18 mouse cellular contexts compared by ENCODE assay signal in genomic region chr5:20512377-20513126, GRCm38 (mm10).
DNase-seq lines count a peak whose midpoint lies in the region; ATAC-seq and TF ChIP-seq lines count a peak whose summit lies in the region.
"Had no signal": no experiment of that assay in that cellular context is flagged by ENCODE, and none has a peak within 500 bp of the region (broad histone marks: within the 10 kb centered on the region; RNA-seq: fewer than 3 reads in every experiment).

No protein-coding gene starts in this region.

- TF ChIP-seq CTCF in lung, postnatal 0 days (IDR thresholded peaks at IDR 0.05): no peak
- TF ChIP-seq CTCF in intestine, postnatal 0 days (IDR thresholded peaks at IDR 0.05; ENCODE audit: low read depth): no peak
- no peak for TF ChIP-seq CTCF in midbrain, postnatal 0 days (IDR thresholded peaks at IDR 0.05)

- DNase-seq in embryo, embryonic 11 days: peak; percentile 43
- DNase-seq in embryo, embryonic 9.5 days (ENCODE audit: extremely low spot score): no peak
- no peak for DNase-seq in lung, postnatal 0 days (ENCODE audit: low spot score)
- no peak for DNase-seq in lung, postnatal 14 days
- DNase-seq in kidney, postnatal 14 days: no peak
- no peak for DNase-seq in midbrain, postnatal 0 days (ENCODE audit: low spot score)
- DNase-seq: cerebellum, postnatal 14 days; gastrocnemius, postnatal 14 days; heart, postnatal 36 days; layer of hippocampus, postnatal 36 days; lung, adult 2 months; right cerebral cortex, postnatal 25 days had no signal

- H3K4me1 ChIP-seq in lung, postnatal 0 days (ENCODE audit: insufficient read depth, low read depth, low read length): no peaks in the 10 kb centered on the region
- no peaks in the 10 kb centered on the region for H3K4me1 ChIP-seq in intestine, postnatal 0 days (replicated peaks; ENCODE audit: control insufficient read depth, insufficient read depth, low read length)
- no peaks in the 10 kb centered on the region for H3K4me1 ChIP-seq in neural tube, embryonic 15.5 days
- H3K4me1 ChIP-seq in midbrain, postnatal 0 days (ENCODE audit: insufficient read depth, low read length): no peaks in the 10 kb centered on the region
- H3K4me1 ChIP-seq: forebrain, embryonic 10.5 days; kidney, embryonic 15.5 days; midbrain, embryonic 12.5 days had no signal

- WGBS in lung, postnatal 0 days: 11% methylated on average over 16 of the region's 16 CpGs
- WGBS in intestine, postnatal 0 days: 5% methylated on average over 16 of the region's 16 CpGs
- 36% methylated on average over 16 of the region's 16 CpGs for WGBS in neural tube, embryonic 15.5 days
- 76% methylated on average over 16 of the region's 16 CpGs for WGBS in midbrain, postnatal 0 days

- no peak for ATAC-seq in lung, postnatal 0 days
- no peak for ATAC-seq in intestine, postnatal 0 days
- 0 out of 2 replicates have a peak, but pooled peaks have one; percentile 41 for ATAC-seq in neural tube, embryonic 15.5 days (ENCODE audit: low FRiP score)
- ATAC-seq in midbrain, postnatal 0 days (ENCODE audit: low FRiP score): no peak

- no peak for TF ChIP-seq EP300 in lung, postnatal 0 days (IDR thresholded peaks at IDR 0.05)

- H3K4me2 ChIP-seq in lung, postnatal 0 days (replicated peaks; ENCODE audit: low read depth, low read length): 0 out of 2 replicates have a peak overlapping the region, but pooled peaks have one; percentile 11
- 0 out of 2 replicates have a peak overlapping the region, but pooled peaks have one; percentile 17 for H3K4me2 ChIP-seq in intestine, postnatal 0 days (replicated peaks; ENCODE audit: low read depth)
- no peak overlapping the region for H3K4me2 ChIP-seq in neural tube, embryonic 15.5 days
- H3K4me2 ChIP-seq in midbrain, postnatal 0 days (ENCODE audit: low read depth, low read length, poor library complexity, severe bottlenecking): no peak overlapping the region
- H3K4me2 ChIP-seq: kidney, embryonic 15.5 days; liver, embryonic 11.5 days; midbrain, embryonic 12.5 days had no signal

- H3K4me3 ChIP-seq in lung, postnatal 0 days (ENCODE audit: low read depth, low read length): no peak overlapping the region
- H3K4me3 ChIP-seq in intestine, postnatal 0 days (ENCODE audit: low read depth, low read length): no peak overlapping the region
- no peak overlapping the region for H3K4me3 ChIP-seq in neural tube, embryonic 15.5 days (replicated peaks)
- no peak overlapping the region for H3K4me3 ChIP-seq in midbrain, postnatal 0 days (ENCODE audit: low read depth, low read length)
- H3K4me3 ChIP-seq: forebrain, embryonic 10.5 days; kidney, embryonic 15.5 days; midbrain, embryonic 12.5 days had no signal

- H3K36me3 ChIP-seq in lung, postnatal 0 days (ENCODE audit: insufficient read depth, low read length): no peaks in the 10 kb centered on the region
- no peaks in the 10 kb centered on the region for H3K36me3 ChIP-seq in intestine, postnatal 0 days (ENCODE audit: control insufficient read depth, insufficient read depth)
- H3K36me3 ChIP-seq in neural tube, embryonic 15.5 days: no peaks in the 10 kb centered on the region
- no peaks in the 10 kb centered on the region for H3K36me3 ChIP-seq in midbrain, postnatal 0 days (ENCODE audit: insufficient read depth, low read length)
- H3K36me3 ChIP-seq: forebrain, embryonic 10.5 days; kidney, embryonic 15.5 days; midbrain, embryonic 12.5 days had no signal

- H3K27me3 ChIP-seq in lung, postnatal 0 days (replicated peaks; ENCODE audit: insufficient read depth, low read length): no peaks in the 10 kb centered on the region
- H3K27me3 ChIP-seq in intestine, postnatal 0 days (replicated peaks; ENCODE audit: control insufficient read depth, insufficient read depth, low read length): no peaks in the 10 kb centered on the region
- H3K27me3 ChIP-seq in neural tube, embryonic 15.5 days (replicated peaks): no peaks in the 10 kb centered on the region
- H3K27me3 ChIP-seq in midbrain, postnatal 0 days (ENCODE audit: insufficient read depth, low read length): no peaks in the 10 kb centered on the region
- H3K27me3 ChIP-seq: kidney, embryonic 15.5 days; midbrain, embryonic 12.5 days had no signal

- H3K27ac ChIP-seq in lung, postnatal 0 days (ENCODE audit: low read length): no peak overlapping the region
- H3K27ac ChIP-seq in intestine, postnatal 0 days (ENCODE audit: low read depth, low read length): no peak overlapping the region
- H3K27ac ChIP-seq in neural tube, embryonic 15.5 days (replicated peaks): no peak overlapping the region
- H3K27ac ChIP-seq in midbrain, postnatal 0 days (ENCODE audit: low read depth, low read length): no peak overlapping the region
- H3K27ac ChIP-seq: forebrain, embryonic 10.5 days; kidney, embryonic 15.5 days; midbrain, embryonic 12.5 days had no signal

- no peak overlapping the region for H3K9ac ChIP-seq in lung, postnatal 0 days (replicated peaks; ENCODE audit: low read depth)
- no peak overlapping the region for H3K9ac ChIP-seq in intestine, postnatal 0 days (ENCODE audit: low read depth, low read length)
- H3K9ac ChIP-seq in neural tube, embryonic 15.5 days (replicated peaks): no peak overlapping the region
- H3K9ac ChIP-seq in midbrain, postnatal 0 days (replicated peaks; ENCODE audit: low read length, poor library complexity, severe bottlenecking): no peak overlapping the region
- H3K9ac ChIP-seq: kidney, embryonic 15.5 days; midbrain, embryonic 12.5 days had no signal

- no peaks in the 10 kb centered on the region for H3K9me3 ChIP-seq in lung, postnatal 0 days (ENCODE audit: low read length)
- H3K9me3 ChIP-seq in intestine, postnatal 0 days (ENCODE audit: control insufficient read depth): no peaks in the 10 kb centered on the region
- no peaks in the 10 kb centered on the region for H3K9me3 ChIP-seq in neural tube, embryonic 15.5 days (replicated peaks)
- no peaks in the 10 kb centered on the region for H3K9me3 ChIP-seq in midbrain, postnatal 0 days (ENCODE audit: low read length)
- H3K9me3 ChIP-seq: forebrain, embryonic 10.5 days; kidney, embryonic 15.5 days; midbrain, embryonic 12.5 days had no signal

Comparison
In these comparisons a context has a peak if more than half of its experiments do, and no peak if none do; other contexts are left out.
1. H3K4me2 ChIP-seq: peak in lung, postnatal 0 days (single experiment) and intestine, postnatal 0 days (single experiment); none in neural tube, embryonic 15.5 days (single experiment) and midbrain, postnatal 0 days (single experiment).